ENCODE assay signal across 9 mouse cellular contexts in genomic region chr6:52172501-52172900, GRCm38 (mm10). TPM values are rescaled to one million over a fixed set of nuclear protein-coding genes. Genes with fewer than 3 reads are reported as not detected.
A peak's percentile ranks its signal among the peaks of the same experiment; 100 is the strongest.
DNase-seq lines count a peak whose midpoint lies in the region; ATAC-seq lines count a peak whose summit lies in the region.
"Had no signal": no experiment of that assay in that cellular context is flagged by ENCODE, and none has a peak within 500 bp of the region (broad histone marks: within the 10 kb centered on the region; RNA-seq: fewer than 3 reads in every experiment).

No protein-coding gene starts in this region.

- WGBS in embryonic facial prominence, embryonic 11.5 days = under 1% methylated on average over 35 of the region's 35 CpGs
- 2% methylated on average over 35 of the region's 35 CpGs for WGBS in heart, embryonic 16.5 days
- WGBS in midbrain, embryonic 10.5 days = under 1% methylated on average over 35 of the region's 35 CpGs

- H3K4me1 ChIP-seq in embryonic facial prominence, embryonic 11.5 days (ENCODE audit: control insufficient read depth, insufficient read depth, low read length) = peaks cover 4% of the 10 kb centered on the region
- H3K4me1 ChIP-seq in heart, embryonic 16.5 days (ENCODE audit: control insufficient read depth, insufficient read depth, low read length) = peaks cover 2% of the 10 kb centered on the region; the same call in 1 of the 2 replicates
- peaks cover 18% of the 10 kb centered on the region for H3K4me1 ChIP-seq in midbrain, embryonic 10.5 days

- peak overlapping the region; percentile 44 for H3K4me2 ChIP-seq in embryonic facial prominence, embryonic 11.5 days (ENCODE audit: low read depth, low read length)
- peak overlapping the region; percentile 51 for H3K4me2 ChIP-seq in heart, embryonic 16.5 days (ENCODE audit: low read depth, low read length)

- DNase-seq in adrenal gland, adult 8-10 months = peak; percentile 88
- peak; percentile 76 for DNase-seq in embryonic facial prominence, embryonic 11.5 days (ENCODE audit: low spot score)
- DNase-seq in kidney, postnatal 36 days = peak; percentile 95 to 97
- peak; percentile 81 for DNase-seq in midbrain, embryonic 10.5 days (ENCODE audit: low spot score)
- no peak for DNase-seq in B cell, adult 2 months
- no peak for DNase-seq in spleen, adult 18-20 months
- no peak for DNase-seq in layer of hippocampus, adult 9-11 months

- H3K9me3 ChIP-seq in embryonic facial prominence, embryonic 11.5 days (replicated peaks; ENCODE audit: control insufficient read depth, low read length) = no peaks in the 10 kb centered on the region
- no peaks in the 10 kb centered on the region for H3K9me3 ChIP-seq in heart, embryonic 16.5 days (replicated peaks; ENCODE audit: control insufficient read depth, low read length)
- no peaks in the 10 kb centered on the region for H3K9me3 ChIP-seq in midbrain, embryonic 10.5 days (replicated peaks)

- H3K27ac ChIP-seq in embryonic facial prominence, embryonic 11.5 days (replicated peaks; ENCODE audit: low read depth, low read length) = no peak overlapping the region; the same call in 1 of the 2 replicates
- peak overlapping the region; percentile 39 for H3K27ac ChIP-seq in heart, embryonic 16.5 days (ENCODE audit: low read length)
- H3K27ac ChIP-seq in midbrain, embryonic 10.5 days (replicated peaks) = no peak overlapping the region

- peak overlapping the region; percentile 9 for H3K4me3 ChIP-seq in embryonic facial prominence, embryonic 11.5 days (ENCODE audit: low read depth, low read length)
- peak overlapping the region; percentile 35 for H3K4me3 ChIP-seq in heart, embryonic 16.5 days (ENCODE audit: low read length)
- H3K4me3 ChIP-seq in midbrain, embryonic 10.5 days = peak overlapping the region; percentile 35
- H3K4me3 ChIP-seq: erythroblast, embryonic 14.5 days had no signal

- peaks cover 81% of the 10 kb centered on the region for H3K27me3 ChIP-seq in embryonic facial prominence, embryonic 11.5 days (ENCODE audit: control insufficient read depth, insufficient read depth, low read length)
- H3K27me3 ChIP-seq in heart, embryonic 16.5 days (ENCODE audit: control insufficient read depth, insufficient read depth, low read length) = peaks cover 92% of the 10 kb centered on the region
- H3K27me3 ChIP-seq in midbrain, embryonic 10.5 days (ENCODE audit: low read depth, poor library complexity, severe bottlenecking) = peaks cover 100% of the 10 kb centered on the region

- H3K9ac ChIP-seq in embryonic facial prominence, embryonic 11.5 days (replicated peaks; ENCODE audit: low read length) = peak overlapping the region; percentile 34; the same call in 1 of the 2 replicates
- H3K9ac ChIP-seq in heart, embryonic 16.5 days (ENCODE audit: low read length) = no peak overlapping the region

- H3K36me3 ChIP-seq in embryonic facial prominence, embryonic 11.5 days (replicated peaks; ENCODE audit: control insufficient read depth, insufficient read depth, low read depth, low read length) = no peaks in the 10 kb centered on the region
- no peaks in the 10 kb centered on the region for H3K36me3 ChIP-seq in heart, embryonic 16.5 days (ENCODE audit: control insufficient read depth, insufficient read depth)
- no peaks in the 10 kb centered on the region for H3K36me3 ChIP-seq in midbrain, embryonic 10.5 days

- no peak; the same call in 1 of the 2 replicates for ATAC-seq in embryonic facial prominence, embryonic 11.5 days (replicated peaks; ENCODE audit: insufficient number of reproducible peaks, low FRiP score, low TSS enrichment, low read depth)
- ATAC-seq in heart, embryonic 16.5 days (replicated peaks; ENCODE audit: extremely low read depth, insufficient read depth, low FRiP score) = peak; percentile 52

RNA-seq across cellular contexts. Expression of gene 5730596B20Rik, which starts 4.8 kb away (rescaled TPM):
- total RNA-seq in adrenal gland, adult 8-10 months (2022) = under 1 TPM; 0.17 to 0.77 (median 0.42) TPM
- polyA plus RNA-seq in embryonic facial prominence, embryonic 11.5 days (2014; fragmentation: Nextera tagmentation; extraction: Ambion mirVana) = 0.13 and 0.22 TPM in 2 replicates
- 0.13 and 0.32 TPM in 2 replicates for polyA plus RNA-seq in heart, embryonic 16.5 days (2015; fragmentation: Nextera tagmentation; extraction: Ambion mirVana)
- polyA plus RNA-seq in midbrain, embryonic 10.5 days (2016; fragmentation: Nextera tagmentation; extraction: Ambion mirVana) = not detected in 2 replicates
- polyA plus RNA-seq: erythroblast, embryonic 14.5 days had no signal

RNA-seq across cellular contexts. Expression of gene Hoxa2, which starts 7.9 kb away (rescaled TPM):
- 1 to 10 TPM in 3 of 4 experiments, under 1 TPM in 1; 0.80 to 3.4 (median 2.6) TPM for total RNA-seq in adrenal gland, adult 8-10 months (2022)
- polyA plus RNA-seq in embryonic facial prominence, embryonic 11.5 days (2014; fragmentation: Nextera tagmentation; extraction: Ambion mirVana) = 19.4 and 24.1 TPM in 2 replicates
- 1.5 and 2.0 TPM in 2 replicates for polyA plus RNA-seq in heart, embryonic 16.5 days (2015; fragmentation: Nextera tagmentation; extraction: Ambion mirVana)
- polyA plus RNA-seq in midbrain, embryonic 10.5 days (2016; fragmentation: Nextera tagmentation; extraction: Ambion mirVana) = 0.26 and 1.9 TPM in 2 replicates
- polyA plus RNA-seq: erythroblast, embryonic 14.5 days had no signal

RNA-seq across cellular contexts. Expression of gene Hoxa1, which starts 14.4 kb away (rescaled TPM):
- 1 to 10 TPM in 1 of 4 experiments, under 1 TPM in 3; 0.23 to 1.1 (median 0.83) TPM for total RNA-seq in adrenal gland, adult 8-10 months (2022)
- 1.1 TPM in 2 replicates for polyA plus RNA-seq in embryonic facial prominence, embryonic 11.5 days (2014; fragmentation: Nextera tagmentation; extraction: Ambion mirVana)
- 0.44 and 0.68 TPM in 2 replicates for polyA plus RNA-seq in heart, embryonic 16.5 days (2015; fragmentation: Nextera tagmentation; extraction: Ambion mirVana)
- 0.32 and 0.47 TPM in 2 replicates for polyA plus RNA-seq in midbrain, embryonic 10.5 days (2016; fragmentation: Nextera tagmentation; extraction: Ambion mirVana)
- polyA plus RNA-seq: erythroblast, embryonic 14.5 days had no signal

RNA-seq across cellular contexts. Expression of gene Hoxa4, which starts 19.1 kb away (rescaled TPM):
- 1 to 10 TPM; 1.9 to 3.3 (median 2.7) TPM for total RNA-seq in adrenal gland, adult 8-10 months (2022)
- polyA plus RNA-seq in embryonic facial prominence, embryonic 11.5 days (2014; fragmentation: Nextera tagmentation; extraction: Ambion mirVana) = 0.31 and 0.34 TPM in 2 replicates
- polyA plus RNA-seq in heart, embryonic 16.5 days (2015; fragmentation: Nextera tagmentation; extraction: Ambion mirVana) = 0.54 TPM in 1 of 2 replicates, not detected in the other
- not detected in 2 replicates for polyA plus RNA-seq in midbrain, embryonic 10.5 days (2016; fragmentation: Nextera tagmentation; extraction: Ambion mirVana)
- polyA plus RNA-seq: erythroblast, embryonic 14.5 days had no signal

RNA-seq across cellular contexts. Expression of gene Hoxa5, which starts 31.9 kb away (rescaled TPM):
- 10 to 100 TPM; 10.8 to 15.6 (median 13.3) TPM for total RNA-seq in adrenal gland, adult 8-10 months (2022)
- 0.39 and 1.4 TPM in 2 replicates for polyA plus RNA-seq in embryonic facial prominence, embryonic 11.5 days (2014; fragmentation: Nextera tagmentation; extraction: Ambion mirVana)
- 1.3 and 3.3 TPM in 2 replicates for polyA plus RNA-seq in heart, embryonic 16.5 days (2015; fragmentation: Nextera tagmentation; extraction: Ambion mirVana)
- not detected in 2 replicates for polyA plus RNA-seq in midbrain, embryonic 10.5 days (2016; fragmentation: Nextera tagmentation; extraction: Ambion mirVana)
- polyA plus RNA-seq: erythroblast, embryonic 14.5 days had no signal

Comparison
In these comparisons a context has a peak if more than half of its experiments do, and no peak if none do; other contexts are left out.
1. DNase-seq: peak in adrenal gland, adult 8-10 months (single experiment), embryonic facial prominence, embryonic 11.5 days (single experiment), kidney, postnatal 36 days (2 of 2) and midbrain, embryonic 10.5 days (single experiment); none in B cell, adult 2 months (0 of 2), spleen, adult 18-20 months (0 of 2) and layer of hippocampus, adult 9-11 months (single experiment).
2. Peak in every context shown above with its lines, with median percentiles within 50 percentile points of each other: H3K4me3 ChIP-seq.